Mouse (Mus musculus): ENCODE data around the gene Psrc1. TPM values are rescaled to one million over a fixed set of nuclear protein-coding genes. Genes with fewer than 3 reads are reported as not detected.

Gene Psrc1
- polyA plus RNA-seq (2017; shearing (Covaris generic)) = 2.6 TPM

GRCm38 (mm10) chr3:108383485-108384354 is at the start of gene Psrc1:
TSS of gene Psrc1 (plus strand) at chr3:108383839.

DNA sequence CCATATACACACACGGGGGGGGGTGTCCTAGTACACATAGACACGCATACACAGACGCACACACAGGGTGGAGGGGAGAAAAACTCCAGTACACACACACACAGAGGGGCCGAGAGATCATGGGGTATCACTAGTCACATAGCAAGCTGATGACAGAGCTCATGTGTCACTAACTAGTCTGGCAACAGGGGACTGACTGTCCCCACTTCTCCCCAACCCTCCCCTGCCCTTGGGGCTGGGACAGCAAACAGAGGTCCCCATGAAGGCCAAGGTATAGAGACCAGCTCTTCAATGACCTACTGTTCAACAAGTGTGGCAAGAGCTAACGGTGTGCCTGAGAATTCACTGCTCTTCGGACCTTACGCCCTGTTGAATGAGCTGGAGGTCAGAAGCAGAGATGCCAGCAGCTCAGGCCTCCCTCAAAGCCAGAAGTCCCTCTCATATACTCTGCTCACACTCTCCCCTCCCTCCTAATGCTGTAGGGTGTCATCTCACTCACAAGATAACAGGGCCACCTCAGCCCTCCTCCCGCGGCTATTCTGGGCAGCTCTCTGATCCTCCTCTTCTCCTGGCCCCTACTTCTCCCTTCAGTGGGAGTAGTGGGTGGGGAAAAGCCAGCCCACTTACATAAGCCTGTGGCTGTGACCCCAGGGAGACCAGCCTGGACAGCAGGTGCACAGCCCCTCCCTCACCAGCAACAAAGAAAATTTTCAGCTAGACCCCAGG is 19.2 kb upstream of the Psrc1 start, which contains the start of gene Mybphl:
TSS of gene Mybphl (plus strand) at position 642 of the 726 bp plus-strand sequence.

GRCm38 (mm10) chr3:108414857-108415830 is 31.5 kb downstream of the Psrc1 start, which contains the start of gene Celsr2:
TSS of gene Celsr2 (minus strand) at chr3:108415552.

Other genes with a start within 250 kb of the Psrc1 start
- gene Gnai3, start 237.7 kb upstream of the Psrc1 start, polyA plus RNA-seq (2017; shearing (Covaris generic)) = 217 TPM
- not detected for gene Gpr61, start 229.0 kb upstream of the Psrc1 start, polyA plus RNA-seq (2017; shearing (Covaris generic))
- gene Amigo1, start 197.5 kb upstream of the Psrc1 start, polyA plus RNA-seq (2017; shearing (Covaris generic)) = 0.21 TPM
- 28.0 TPM for gene Cyb561d1, start 182.6 kb upstream of the Psrc1 start, polyA plus RNA-seq (2017; shearing (Covaris generic))
- gene Atxn7l2, start 172.9 kb upstream of the Psrc1 start, polyA plus RNA-seq (2017; shearing (Covaris generic)) = 9.5 TPM
- not detected for gene Sypl2, start 157.2 kb upstream of the Psrc1 start, polyA plus RNA-seq (2017; shearing (Covaris generic))
- 156 TPM for gene Psma5, start 126.9 kb upstream of the Psrc1 start, polyA plus RNA-seq (2017; shearing (Covaris generic))
- not detected for gene Sort1, start 99.8 kb upstream of the Psrc1 start, polyA plus RNA-seq (2017; shearing (Covaris generic))
- gene Mybphl, start 18.9 kb upstream of the Psrc1 start, polyA plus RNA-seq (2017; shearing (Covaris generic)) = not detected
- gene Celsr2, start 31.7 kb downstream of the Psrc1 start, polyA plus RNA-seq (2017; shearing (Covaris generic)) = 0.63 TPM
- gene Sars, start 61.4 kb downstream of the Psrc1 start, polyA plus RNA-seq (2017; shearing (Covaris generic)) = 193 TPM
- not detected for gene 1700013F07Rik, start 150.3 kb downstream of the Psrc1 start, polyA plus RNA-seq (2017; shearing (Covaris generic))
- 1.0 TPM for gene 5330417C22Rik, start 152.7 kb downstream of the Psrc1 start, polyA plus RNA-seq (2017; shearing (Covaris generic))
- 39.7 TPM for gene Tmem167b, start 178.6 kb downstream of the Psrc1 start, polyA plus RNA-seq (2017; shearing (Covaris generic))
- gene Taf13, start 187.9 kb downstream of the Psrc1 start, polyA plus RNA-seq (2017; shearing (Covaris generic)) = 32.7 TPM
- gene Wdr47, start 207.4 kb downstream of the Psrc1 start, polyA plus RNA-seq (2017; shearing (Covaris generic)) = 9.6 TPM

Measured in CD4-positive, CD25-positive, alpha-beta regulatory T cell, adult 9 weeks (primary cell).